Mouse (Mus musculus) megakaryocyte, embryonic 14.5 days (primary cell): Measurements from ENCODE around the gene Ccdc185.

Experiments used
- FLI1 ChIP-seq: IDR thresholded peaks from 2 replicates; pipeline ENCODE4 v1.6.1; 2012; ENCODE audit warnings: low read length, inconsistent platforms, mixed read lengths
- GATA1 ChIP-seq: IDR thresholded peaks from 3 replicates; pipeline ENCODE4 v1.6.1; 2012; ENCODE audit warnings: mixed read lengths, low read length, inconsistent platforms, borderline replicate concordance

- no peak for TF ChIP-seq GATA1
- TF ChIP-seq FLI1, result no peak
These were observed 35.8 kb upstream of the Ccdc185 start for GRCm38 (mm10) chr1:182784784-182785183.
